Mouse (Mus musculus): ENCODE measurements around the gene Gm34653. TPM values are rescaled to one million over a fixed set of nuclear protein-coding genes. Genes with fewer than 3 reads are reported as not detected.
"Not testable (repeated sequence)": the region's sequence is repeated elsewhere in the genome, so short reads cannot be mapped to it uniquely, and the experiment has no call there.

Gm34653 gene
- polyA plus RNA-seq, 1 experiment from 2014 or later: not detected

- no peaks in the 10 kb centered on the region for H3K4me1 ChIP-seq (replicated peaks; ENCODE audit: control insufficient read depth, insufficient read depth)
- 94% methylated on average over 2 of the region's 2 CpGs for WGBS
- ATAC-seq (ENCODE audit: low FRiP score, low TSS enrichment) (no peak), DNase-seq (ENCODE audit: low spot score) (no peak)
- no peak overlapping the region for H3K4me3 ChIP-seq (ENCODE audit: low read depth, low read length)
- no peak for TF ChIP-seq EP300 (optimal IDR thresholded peaks at IDR 0.05)
- TF ChIP-seq CTCF (IDR thresholded peaks at IDR 0.05; ENCODE audit: low read depth): no peak
- no peak overlapping the region for H3K27ac ChIP-seq (replicated peaks)
- H3K36me3 ChIP-seq (ENCODE audit: control insufficient read depth, insufficient read depth, low read length): 0 out of 2 replicates have a peak, but pooled peaks cover 5% of the 10 kb centered on the region
- no peaks in the 10 kb centered on the region for H3K27me3 ChIP-seq (ENCODE audit: control insufficient read depth, insufficient read depth, low read length)
- H3K9ac ChIP-seq (ENCODE audit: low read length): no peak overlapping the region
- no peak overlapping the region for H3K4me2 ChIP-seq (replicated peaks; ENCODE audit: low read depth)
- no peaks in the 10 kb centered on the region for H3K9me3 ChIP-seq (ENCODE audit: control insufficient read depth, low read length)
Observed at GRCm38 (mm10) chr2:34794511-34794910, 38.3 kb upstream of the Gm34653 start.

GRCm38 (mm10) chr2:34795426-34795825 is 37.4 kb upstream of the Gm34653 start:
- no peaks in the 10 kb centered on the region for H3K9me3 ChIP-seq (ENCODE audit: control insufficient read depth, low read length)
- H3K4me2 ChIP-seq (replicated peaks; ENCODE audit: low read depth): no peak overlapping the region
- H3K4me1 ChIP-seq (replicated peaks; ENCODE audit: control insufficient read depth, insufficient read depth): no peaks in the 10 kb centered on the region
- no peak for DNase-seq (ENCODE audit: low spot score)
- 0 out of 2 replicates have a peak, but pooled peaks cover 5% of the 10 kb centered on the region for H3K36me3 ChIP-seq (ENCODE audit: control insufficient read depth, insufficient read depth, low read length)
- H3K4me3 ChIP-seq (ENCODE audit: low read depth, low read length): no peak overlapping the region
- ATAC-seq (ENCODE audit: low FRiP score, low TSS enrichment): no peak
- TF ChIP-seq CTCF (IDR thresholded peaks at IDR 0.05; ENCODE audit: low read depth) (no peak), EP300 (optimal IDR thresholded peaks at IDR 0.05) (no peak)
- H3K27ac ChIP-seq (replicated peaks): no peak overlapping the region
- H3K9ac ChIP-seq (ENCODE audit: low read length): no peak overlapping the region
- WGBS: 84% methylated on average over 7 of the region's 7 CpGs
- H3K27me3 ChIP-seq (ENCODE audit: control insufficient read depth, insufficient read depth, low read length): no peaks in the 10 kb centered on the region

GRCm38 (mm10) chr2:34799357-34800256 is 33.2 kb upstream of the Gm34653 start, which contains the start of gene Rabepk:
Gene Rabepk (minus strand): TSS chr2:34799912.
- DNase-seq (ENCODE audit: low spot score): peak; percentile 89
- TF ChIP-seq CTCF (IDR thresholded peaks at IDR 0.05; ENCODE audit: low read depth): no peak
- no peak for TF ChIP-seq EP300 (optimal IDR thresholded peaks at IDR 0.05)
- H3K36me3 ChIP-seq (ENCODE audit: control insufficient read depth, insufficient read depth, low read length): no peaks in the 10 kb centered on the region
- H3K27me3 ChIP-seq (ENCODE audit: control insufficient read depth, insufficient read depth, low read length): no peaks in the 10 kb centered on the region
- H3K27ac ChIP-seq (replicated peaks): peak within 1 kb of the TSS; percentile 85
- peak; percentile 76 for ATAC-seq (ENCODE audit: low FRiP score, low TSS enrichment)
- H3K9ac ChIP-seq (ENCODE audit: low read length): peak within 1 kb of the TSS; percentile 66
- H3K4me2 ChIP-seq (replicated peaks; ENCODE audit: low read depth): peak within 1 kb of the TSS; percentile 85
- H3K4me1 ChIP-seq (replicated peaks; ENCODE audit: control insufficient read depth, insufficient read depth): no peaks in the 10 kb centered on the region
- H3K9me3 ChIP-seq (ENCODE audit: control insufficient read depth, low read length): no peaks in the 10 kb centered on the region
- peak within 1 kb of the TSS; percentile 71 for H3K4me3 ChIP-seq (ENCODE audit: low read depth, low read length)
- 3% methylated on average over 44 of the region's 44 CpGs for WGBS

GRCm38 (mm10) chr2:34800371-34800770 is 32.4 kb upstream of the Gm34653 start:
- Histone ChIP-seq H3K4me3 (ENCODE audit: low read depth, low read length) (no peak overlapping the region), H3K27ac (replicated peaks) (peak overlapping the region; percentile 85), H3K36me3 (ENCODE audit: control insufficient read depth, insufficient read depth, low read length) (no peaks in the 10 kb centered on the region), H3K4me1 (replicated peaks; ENCODE audit: control insufficient read depth, insufficient read depth) (no peaks in the 10 kb centered on the region), H3K4me2 (replicated peaks; ENCODE audit: low read depth) (peak overlapping the region; percentile 85), H3K27me3 (ENCODE audit: control insufficient read depth, insufficient read depth, low read length) (no peaks in the 10 kb centered on the region), H3K9ac (ENCODE audit: low read length) (no peak overlapping the region), H3K9me3 (ENCODE audit: control insufficient read depth, low read length) (no peaks in the 10 kb centered on the region)
- ATAC-seq (ENCODE audit: low FRiP score, low TSS enrichment) (no peak), DNase-seq (ENCODE audit: low spot score) (no peak)
- TF ChIP-seq CTCF (IDR thresholded peaks at IDR 0.05; ENCODE audit: low read depth) (no peak), EP300 (optimal IDR thresholded peaks at IDR 0.05) (no peak)
- 76% methylated on average over 7 of the region's 7 CpGs for WGBS

- Histone ChIP-seq H3K9ac (ENCODE audit: low read length) (peak overlapping the region; percentile 84), H3K4me1 (replicated peaks; ENCODE audit: control insufficient read depth, insufficient read depth) (no peaks in the 10 kb centered on the region), H3K27ac (replicated peaks) (peak overlapping the region; percentile 93), H3K4me2 (replicated peaks; ENCODE audit: low read depth) (peak overlapping the region; percentile 55; the same call in 1 of the 2 replicates), H3K27me3 (ENCODE audit: control insufficient read depth, insufficient read depth, low read length) (no peaks in the 10 kb centered on the region), H3K9me3 (ENCODE audit: control insufficient read depth, low read length) (no peaks in the 10 kb centered on the region), H3K4me3 (ENCODE audit: low read depth, low read length) (peak overlapping the region; percentile 65), H3K36me3 (ENCODE audit: control insufficient read depth, insufficient read depth, low read length) (no peaks in the 10 kb centered on the region; the same call in 1 of the 2 replicates)
- ATAC-seq (ENCODE audit: low FRiP score, low TSS enrichment): peak; percentile 97
- DNase-seq (ENCODE audit: low spot score): peak; percentile 98
- no peak for TF ChIP-seq EP300 (optimal IDR thresholded peaks at IDR 0.05)
- peak; percentile 37 for TF ChIP-seq CTCF (IDR thresholded peaks at IDR 0.05; ENCODE audit: low read depth)
- 5% methylated on average over 39 of the region's 39 CpGs for WGBS
Observed at GRCm38 (mm10) chr2:34801516-34802482, 31.0 kb upstream of the Gm34653 start.

GRCm38 (mm10) chr2:34802565-34803245 is 30.1 kb upstream of the Gm34653 start:
- ATAC-seq (ENCODE audit: low FRiP score, low TSS enrichment) (peak; percentile 19), DNase-seq (ENCODE audit: low spot score) (peak; percentile 26)
- H3K36me3 ChIP-seq (ENCODE audit: control insufficient read depth, insufficient read depth, low read length); H3K27me3 ChIP-seq (ENCODE audit: control insufficient read depth, insufficient read depth, low read length); H3K9me3 ChIP-seq (ENCODE audit: control insufficient read depth, low read length); H3K4me1 ChIP-seq (replicated peaks; ENCODE audit: control insufficient read depth, insufficient read depth): not testable (repeated sequence)
- WGBS: 0% methylated on average over 20 of the region's 32 CpGs
- H3K9ac ChIP-seq (ENCODE audit: low read length): peak overlapping the region; percentile 84
- H3K27ac ChIP-seq (replicated peaks): peak overlapping the region; percentile 93
- H3K4me2 ChIP-seq (replicated peaks; ENCODE audit: low read depth): peak overlapping the region; percentile 55
- peak overlapping the region; percentile 65 for H3K4me3 ChIP-seq (ENCODE audit: low read depth, low read length)

Data from stomach, postnatal 0 days (tissue).